Mouse (Mus musculus) E14TG2a.4 (cell line): ENCODE results near the gene Skida1.

Source experiments
- CTCF ChIP-seq: conservative IDR thresholded peaks from 2 replicates; pipeline ENCODE4 v1.5.1; 2014; ENCODE audit warnings: low read length
- NANOG ChIP-seq: IDR thresholded peaks from 2 replicates; pipeline ENCODE4 v1.6.1; 2014; ENCODE audit warnings: borderline replicate concordance, low read length, mixed read lengths

GRCm38 (mm10) chr2:18015581-18015980 is 33.3 kb downstream of the Skida1 start:
- no peak for TF ChIP-seq CTCF
- TF ChIP-seq NANOG, result no peak
